Comparison of ENCODE assay signal across 9 mouse cellular contexts in the genomic region with DNA sequence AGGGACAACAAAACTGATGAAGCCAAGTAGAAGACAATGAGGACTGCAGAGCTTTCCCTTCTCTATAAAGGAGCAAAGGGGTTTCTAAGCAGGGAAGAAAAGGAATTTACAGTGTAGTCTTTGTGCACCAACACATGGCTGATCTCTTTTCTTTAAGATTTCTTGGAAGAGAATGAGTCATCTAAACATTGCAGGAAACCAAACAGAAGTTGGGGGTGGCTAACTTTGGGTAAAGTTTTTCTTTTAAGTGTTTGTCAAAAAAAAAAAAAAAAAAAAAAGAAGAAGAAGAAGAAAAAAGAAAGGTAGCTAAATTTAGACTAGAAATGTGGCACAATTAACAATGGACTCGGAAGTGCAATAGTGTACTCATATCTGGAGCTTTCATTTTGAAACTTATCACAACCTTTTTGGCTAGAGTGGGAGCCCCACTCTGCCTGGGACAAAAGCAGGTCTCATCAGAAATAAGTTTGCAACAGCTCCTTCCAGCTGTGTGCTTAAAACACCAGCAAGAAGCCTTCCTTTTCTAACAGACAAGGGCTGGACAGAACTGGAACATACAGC.
DNase-seq lines count a peak whose midpoint lies in the region; ATAC-seq lines count a peak whose summit lies in the region.
"Had no signal": no experiment of that assay in that cellular context is flagged by ENCODE, and none has a peak within 500 bp of the region (broad histone marks: within the 10 kb centered on the region; RNA-seq: fewer than 3 reads in every experiment).

No protein-coding gene starts in this region.

- peak overlapping the region; percentile 14; the same call in 1 of the 2 replicates for H3K4me2 ChIP-seq in heart, embryonic 14.5 days (ENCODE audit: low read length)
- no peak overlapping the region for H3K4me2 ChIP-seq in neural tube, embryonic 13.5 days
- no peak overlapping the region for H3K4me2 ChIP-seq in hindbrain, embryonic 16.5 days (ENCODE audit: low read length)
- H3K4me2 ChIP-seq in stomach, embryonic 16.5 days (ENCODE audit: low read depth, low read length), result no peak overlapping the region

- no peak for DNase-seq in heart, adult 11 months
- DNase-seq in neural tube, embryonic 10.5 days (ENCODE audit: extremely low spot score, low spot score), result no peak
- DNase-seq in layer of hippocampus, adult 18-20 months (ENCODE audit: low spot score in 2 of 2), result no peak
- DNase-seq in ovary, postnatal 14 days (ENCODE audit: low spot score), result no peak

- no peaks in the 10 kb centered on the region for H3K36me3 ChIP-seq in heart, embryonic 14.5 days (ENCODE audit: control insufficient read depth, insufficient read depth, low read length)
- no peaks in the 10 kb centered on the region for H3K36me3 ChIP-seq in neural tube, embryonic 13.5 days
- no peaks in the 10 kb centered on the region for H3K36me3 ChIP-seq in hindbrain, embryonic 16.5 days (ENCODE audit: control insufficient read depth, insufficient read depth, low read length)
- no peaks in the 10 kb centered on the region for H3K36me3 ChIP-seq in stomach, embryonic 16.5 days (ENCODE audit: control insufficient read depth, insufficient read depth, low read length)

- no peaks in the 10 kb centered on the region for H3K27me3 ChIP-seq in heart, embryonic 14.5 days (ENCODE audit: control insufficient read depth, insufficient read depth, low read length)
- H3K27me3 ChIP-seq in neural tube, embryonic 13.5 days, result no peaks in the 10 kb centered on the region
- H3K27me3 ChIP-seq in hindbrain, embryonic 16.5 days (replicated peaks; ENCODE audit: control insufficient read depth, insufficient read depth, low read length), result no peaks in the 10 kb centered on the region
- no peaks in the 10 kb centered on the region for H3K27me3 ChIP-seq in stomach, embryonic 16.5 days (ENCODE audit: control insufficient read depth, insufficient read depth, low read length)

- 14% methylated on average over 1 of the region's 1 CpGs for WGBS in heart, embryonic 14.5 days
- WGBS in neural tube, embryonic 13.5 days, result 84% methylated on average over 1 of the region's 1 CpGs
- WGBS in hindbrain, embryonic 16.5 days, result 90% methylated on average over 1 of the region's 1 CpGs
- WGBS in stomach, embryonic 16.5 days, result 39% methylated on average over 1 of the region's 1 CpGs

- H3K27ac ChIP-seq in heart, embryonic 14.5 days (replicated peaks in 1 of 2; ENCODE audit: control insufficient read depth in 1 of 2, insufficient read depth in 1 of 2, low read depth in 2 of 2, low read length in 2 of 2), result peak overlapping the region; percentile 53 to 70; a peak in 3 of 4 replicates
- peak overlapping the region; percentile 65 for H3K27ac ChIP-seq in neural tube, embryonic 13.5 days (replicated peaks)
- peak overlapping the region; percentile 51 for H3K27ac ChIP-seq in hindbrain, embryonic 16.5 days (ENCODE audit: low read depth, low read length)
- H3K27ac ChIP-seq in stomach, embryonic 16.5 days (ENCODE audit: low read length), result peak overlapping the region; percentile 59

- H3K4me1 ChIP-seq in heart, embryonic 14.5 days (ENCODE audit: control insufficient read depth in 2 of 2, insufficient read depth in 2 of 2, low read length in 2 of 2), result peaks cover 21 to 39% of the 10 kb centered on the region in 2 experiments
- peaks cover 24% of the 10 kb centered on the region for H3K4me1 ChIP-seq in neural tube, embryonic 13.5 days (replicated peaks)
- peaks cover 9% of the 10 kb centered on the region for H3K4me1 ChIP-seq in hindbrain, embryonic 16.5 days (ENCODE audit: control insufficient read depth, insufficient read depth, low read depth, low read length)
- H3K4me1 ChIP-seq in stomach, embryonic 16.5 days (ENCODE audit: control insufficient read depth, insufficient read depth, low read length), result peaks cover 25% of the 10 kb centered on the region

- H3K9ac ChIP-seq in heart, embryonic 14.5 days (ENCODE audit: low read length), result no peak overlapping the region
- no peak overlapping the region for H3K9ac ChIP-seq in neural tube, embryonic 13.5 days
- no peak overlapping the region for H3K9ac ChIP-seq in hindbrain, embryonic 16.5 days (ENCODE audit: low read depth, low read length)
- H3K9ac ChIP-seq in stomach, embryonic 16.5 days (ENCODE audit: low read length), result no peak overlapping the region

- H3K4me3 ChIP-seq in heart, embryonic 14.5 days (ENCODE audit: control insufficient read depth in 1 of 2, insufficient read depth in 1 of 2, low read depth in 1 of 2, low read length in 2 of 2), result no peak overlapping the region
- no peak overlapping the region for H3K4me3 ChIP-seq in neural tube, embryonic 13.5 days
- no peak overlapping the region for H3K4me3 ChIP-seq in hindbrain, embryonic 16.5 days (ENCODE audit: low read length)
- no peak overlapping the region for H3K4me3 ChIP-seq in stomach, embryonic 16.5 days (replicated peaks; ENCODE audit: low read length)
- H3K4me3 ChIP-seq: left cerebral cortex, adult 2 months had no signal

- no peaks in the 10 kb centered on the region for H3K9me3 ChIP-seq in heart, embryonic 14.5 days (ENCODE audit: control insufficient read depth, low read length)
- H3K9me3 ChIP-seq in neural tube, embryonic 13.5 days, result no peaks in the 10 kb centered on the region
- no peaks in the 10 kb centered on the region for H3K9me3 ChIP-seq in hindbrain, embryonic 16.5 days (ENCODE audit: control insufficient read depth, low read length)
- H3K9me3 ChIP-seq in stomach, embryonic 16.5 days (replicated peaks; ENCODE audit: control insufficient read depth, low read length), result no peaks in the 10 kb centered on the region

- ATAC-seq in heart, embryonic 14.5 days (ENCODE audit: insufficient number of reproducible peaks, insufficient read depth, low FRiP score, low read depth), result no peak
- ATAC-seq in neural tube, embryonic 13.5 days (ENCODE audit: low read depth), result no peak
- no peak for ATAC-seq in hindbrain, embryonic 16.5 days
- ATAC-seq in stomach, embryonic 16.5 days (ENCODE audit: insufficient read depth, low FRiP score), result no peak
